Mouse (Mus musculus): Measurements from ENCODE around the gene Rbms1. TPM values are rescaled to one million over a fixed set of nuclear protein-coding genes. Genes with fewer than 3 reads are reported as not detected.

Gene Rbms1
- total RNA-seq, 1 experiment from 2014 or later, result 91.2 TPM

DNA sequence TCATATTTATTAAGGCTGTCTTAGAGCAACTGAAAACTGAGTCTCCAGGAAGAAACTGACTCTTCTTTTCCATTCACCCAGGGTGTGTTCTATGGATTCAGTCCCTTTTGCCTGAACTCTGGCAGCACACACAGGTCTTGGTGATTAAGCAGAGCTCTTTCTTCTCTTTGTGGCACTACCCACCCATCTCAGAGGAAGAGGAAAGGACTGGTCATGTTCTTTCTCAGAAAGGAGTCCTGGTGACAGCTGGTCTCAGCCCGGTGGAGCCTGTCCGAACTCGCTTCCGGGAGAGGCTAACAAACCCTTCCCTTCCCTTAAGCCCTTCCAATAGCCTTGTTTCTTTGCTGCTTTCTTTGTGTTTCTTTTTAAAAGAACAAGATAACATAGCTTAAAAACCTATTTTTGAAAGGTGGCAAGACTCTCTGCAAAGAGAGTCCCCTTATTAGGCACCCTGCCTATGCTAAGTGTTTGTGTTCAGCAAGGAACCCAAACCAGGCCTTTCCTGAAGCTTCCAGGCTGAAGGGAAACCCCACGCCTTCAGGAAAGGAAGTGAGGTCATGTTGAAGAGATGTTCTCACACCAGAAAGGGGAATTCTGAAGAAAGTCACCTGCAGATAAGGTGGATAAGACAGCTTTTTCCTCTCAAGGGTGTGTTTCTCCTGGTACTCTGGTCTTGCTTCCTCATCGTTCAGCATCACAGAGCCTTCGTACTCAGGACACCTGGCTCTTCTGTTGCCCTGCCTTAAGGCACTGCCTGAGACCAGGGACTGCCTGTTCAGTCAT lies 251.7 kb downstream of the Rbms1 start:
- ATAC-seq (replicated peaks; ENCODE audit: insufficient number of reproducible peaks, low FRiP score, low TSS enrichment, poor library complexity, severe bottlenecking), result no peak

DNA sequence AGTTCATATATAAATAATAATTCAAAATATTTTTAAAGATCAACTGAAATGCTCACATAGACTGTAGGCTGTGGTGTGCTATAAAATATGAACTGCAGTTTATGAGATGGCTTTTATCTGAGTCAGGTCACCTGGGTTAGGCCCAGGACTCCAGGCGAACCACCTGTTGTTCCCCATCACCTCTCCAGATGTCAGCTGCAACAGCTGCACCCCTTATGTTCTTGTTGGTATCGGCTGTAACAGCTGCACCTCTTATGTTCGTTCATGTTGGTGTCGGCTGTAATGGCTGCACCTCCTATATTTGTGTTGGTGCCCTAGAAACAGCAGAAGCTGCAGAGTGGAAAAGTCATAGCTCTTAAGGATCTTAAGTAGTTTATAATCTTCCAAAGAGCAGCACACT lies 252.7 kb downstream of the Rbms1 start:
- ATAC-seq (replicated peaks; ENCODE audit: insufficient number of reproducible peaks, low FRiP score, low TSS enrichment, poor library complexity, severe bottlenecking), result no peak

DNA sequence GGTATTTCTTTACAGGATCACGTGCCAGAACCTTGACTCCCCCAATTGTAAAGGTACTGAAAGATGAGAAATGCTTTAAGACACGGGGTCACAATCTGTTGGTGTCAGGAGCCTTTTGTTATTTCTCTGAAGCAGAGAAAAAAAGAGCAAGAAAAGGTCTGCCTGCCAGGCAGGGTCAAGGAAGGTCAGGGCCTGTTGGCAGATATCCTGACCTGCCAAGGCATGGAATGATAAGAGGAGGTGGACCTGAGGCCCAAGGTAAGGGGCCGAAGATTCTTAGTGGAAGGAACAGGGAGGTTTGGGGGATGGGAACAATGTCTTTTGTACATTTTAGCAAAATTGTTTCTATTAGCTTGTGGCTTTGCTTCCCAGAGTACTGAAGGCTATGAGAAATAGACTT lies 254.3 kb downstream of the Rbms1 start:
- ATAC-seq (replicated peaks; ENCODE audit: insufficient number of reproducible peaks, low FRiP score, low TSS enrichment, poor library complexity, severe bottlenecking), result no peak

DNA sequence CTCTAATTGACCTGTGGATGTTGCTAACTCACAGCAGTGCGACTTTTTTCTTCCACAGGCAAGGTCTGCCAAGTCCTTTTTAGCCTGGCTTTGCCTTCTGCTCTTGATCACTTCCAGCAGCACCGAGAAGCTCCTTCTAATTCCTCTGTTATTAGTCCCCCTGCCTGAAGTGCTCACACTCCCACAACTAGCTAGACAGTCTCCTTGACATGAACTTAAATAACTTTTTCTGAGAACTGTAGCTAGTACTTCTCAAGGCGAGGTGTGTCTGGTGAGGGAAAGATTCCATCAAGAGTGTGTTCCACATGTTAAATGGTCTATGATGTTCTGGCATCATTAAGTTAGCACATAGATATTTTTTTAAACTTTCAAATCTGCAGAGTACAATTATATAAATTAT lies 256.1 kb downstream of the Rbms1 start:
- no peak for ATAC-seq (replicated peaks; ENCODE audit: insufficient number of reproducible peaks, low FRiP score, low TSS enrichment, poor library complexity, severe bottlenecking)

DNA sequence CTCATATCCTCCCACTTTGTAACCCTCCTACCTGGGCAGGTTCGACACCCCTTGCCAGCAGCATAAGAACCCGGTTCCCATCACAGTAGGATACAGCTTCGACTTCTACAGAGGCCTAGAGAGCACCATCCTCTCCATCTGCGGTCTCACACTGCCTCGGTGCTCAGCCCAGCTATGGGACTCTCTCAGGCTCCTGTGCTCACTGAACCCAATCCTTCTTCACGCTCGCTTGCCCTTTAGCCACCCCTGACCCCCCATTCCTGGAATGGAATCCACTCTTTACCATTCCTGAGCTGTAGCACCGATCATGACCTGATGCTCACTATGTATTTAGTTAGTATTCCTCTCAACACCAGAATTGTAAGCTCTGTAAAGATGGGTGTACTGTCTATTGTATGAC lies 257.6 kb downstream of the Rbms1 start:
- ATAC-seq (replicated peaks; ENCODE audit: insufficient number of reproducible peaks, low FRiP score, low TSS enrichment, poor library complexity, severe bottlenecking), result no peak

DNA sequence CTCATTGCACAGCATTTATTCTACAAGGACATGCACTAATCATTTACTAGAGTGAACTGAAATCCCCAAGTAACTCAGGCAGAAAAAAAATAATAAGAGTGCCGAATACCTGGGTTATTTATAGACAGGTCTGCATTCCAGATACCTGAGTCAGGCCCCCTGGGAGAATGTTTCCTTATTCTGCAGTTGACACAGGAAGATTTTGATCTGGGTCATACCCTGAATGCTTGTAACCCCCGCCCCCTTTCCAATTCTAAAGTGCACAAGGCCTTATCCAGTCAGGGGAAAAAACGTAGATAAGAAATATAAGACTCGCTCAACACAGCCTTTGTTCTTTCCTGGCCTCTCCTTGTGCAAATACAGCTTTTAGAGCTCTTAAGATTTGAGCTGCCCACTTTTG lies 259.7 kb downstream of the Rbms1 start:
- ATAC-seq (replicated peaks; ENCODE audit: insufficient number of reproducible peaks, low FRiP score, low TSS enrichment, poor library complexity, severe bottlenecking), result no peak

DNA sequence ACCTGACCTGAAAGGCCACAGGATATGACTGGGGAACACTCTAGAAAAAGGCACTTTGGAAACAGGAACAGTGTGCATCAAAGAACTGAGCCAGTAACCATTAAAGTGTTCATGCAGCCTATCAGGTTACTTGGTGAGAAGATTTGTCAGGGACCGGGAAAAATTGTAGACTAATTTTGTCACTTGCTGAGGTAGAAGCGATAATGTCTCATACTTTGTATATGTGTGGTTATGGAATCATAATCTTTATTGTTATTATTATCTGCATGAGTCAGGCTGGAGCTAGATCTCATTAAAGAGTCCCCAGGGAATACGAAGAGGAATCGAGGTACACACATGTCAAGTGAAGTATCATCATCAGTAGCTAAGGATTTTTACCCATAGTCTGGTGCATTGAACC lies 262.0 kb downstream of the Rbms1 start:
- ATAC-seq (replicated peaks; ENCODE audit: insufficient number of reproducible peaks, low FRiP score, low TSS enrichment, poor library complexity, severe bottlenecking), result no peak

Other genes with a start within 250 kb of the Rbms1 start
- not detected in 3 replicates for gene Itgb6, start 240.5 kb downstream of the Rbms1 start, total RNA-seq (2017)